Mouse (Mus musculus) brain, embryonic 14.5 days (tissue): ENCODE measurements at regions not wholly inside any gene's neighbourhood (a gene's known extent, or its start where the extent isn't known, plus 50 kb on each side); places are given as distances from the start of the nearest gene placed in this dataset.

Experiments used
- DNase-seq: peaks from one replicate; pipeline ENCODE4 v3.0.0-alpha.2; 2011; ENCODE audit warnings: low read depth
- CTCF ChIP-seq: fragments of 200-500 bp; IDR thresholded peaks from 2 replicates; pipeline ENCODE4 v1.5.1; 2012; ENCODE audit warnings: inconsistent platforms, mild to moderate bottlenecking, moderate library complexity, borderline replicate concordance; ENCODE audit not compliant: insufficient read depth, insufficient read length; ENCODE audit errors: extremely low read depth
- POLR2A ChIP-seq: fragments of 200-500 bp; IDR thresholded peaks from 2 replicates; pipeline ENCODE4 v1.6.1; 2012; ENCODE audit warnings: mild to moderate bottlenecking, inconsistent platforms, borderline replicate concordance; ENCODE audit not compliant: poor library complexity, insufficient read depth, insufficient read length, severe bottlenecking; ENCODE audit errors: extremely low read depth

GRCm38 (mm10) chr8:74082866-74083618 lies 729.7 kb upstream of the Large1 start:
- TF ChIP-seq CTCF (no peak), POLR2A (no peak)
- DNase-seq: no peak

GRCm38 (mm10) chr8:74073865-74074264 lies 720.5 kb upstream of the Large1 start:
- peak; percentile 85 for DNase-seq
- TF ChIP-seq CTCF (no peak), POLR2A (no peak)

- TF ChIP-seq CTCF (no peak), POLR2A (no peak)
- DNase-seq: no peak
These were observed 718.1 kb upstream of the Large1 start for GRCm38 (mm10) chr8:74071484-74071883.
